20 mouse cellular contexts compared by ENCODE assay signal in the genomic region with DNA sequence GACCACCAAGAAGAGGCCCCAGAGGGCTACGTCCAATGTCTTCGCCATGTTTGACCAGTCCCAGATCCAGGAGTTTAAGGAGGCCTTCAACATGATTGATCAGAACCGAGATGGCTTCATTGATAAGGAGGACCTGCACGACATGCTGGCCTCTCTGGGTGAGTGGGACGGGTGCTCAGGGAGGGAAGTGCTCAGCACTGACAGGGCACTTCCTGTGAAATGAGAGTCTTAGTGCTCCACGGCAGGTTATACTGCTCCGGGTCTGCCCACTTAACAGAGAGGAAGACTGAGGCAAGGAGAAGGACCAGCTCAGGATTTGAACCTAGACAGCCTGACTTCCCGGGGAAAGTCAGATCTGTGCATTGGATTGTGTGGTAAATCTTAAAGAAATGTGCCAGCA. TPM values are rescaled to one million over a fixed set of nuclear protein-coding genes. Genes with fewer than 3 reads are reported as not detected.
A peak's percentile ranks its signal among the peaks of the same experiment; 100 is the strongest.
DNase-seq lines count a peak whose midpoint lies in the region; ATAC-seq and TF ChIP-seq lines count a peak whose summit lies in the region.
"Had no signal": no experiment of that assay in that cellular context is flagged by ENCODE, and none has a peak within 500 bp of the region (broad histone marks: within the 10 kb centered on the region; RNA-seq: fewer than 3 reads in every experiment).

No protein-coding gene starts in this region.

- WGBS in heart, embryonic 10.5 days, result 78% methylated on average over 8 of the region's 8 CpGs
- 72% methylated on average over 8 of the region's 8 CpGs for WGBS in heart, postnatal 0 days
- WGBS in intestine, embryonic 14.5 days, result 73% methylated on average over 8 of the region's 8 CpGs
- 89% methylated on average over 8 of the region's 8 CpGs for WGBS in forebrain, embryonic 15.5 days
- 90% methylated on average over 8 of the region's 8 CpGs for WGBS in hindbrain, embryonic 12.5 days

- no peak overlapping the region for H3ac ChIP-seq in myocyte (ENCODE audit: control insufficient read depth, insufficient read length)

- ATAC-seq in heart, postnatal 0 days (ENCODE audit: insufficient read depth, low read depth), result no peak
- ATAC-seq in intestine, embryonic 14.5 days (replicated peaks; ENCODE audit: low FRiP score, low TSS enrichment, low read depth), result no peak
- ATAC-seq in forebrain, embryonic 15.5 days (replicated peaks), result no peak
- ATAC-seq in hindbrain, embryonic 12.5 days (ENCODE audit: low FRiP score), result no peak
- ATAC-seq: hindbrain, postnatal 0 days had no signal

- peaks cover 85% of the 10 kb centered on the region for H3K4me1 ChIP-seq in heart, embryonic 10.5 days
- H3K4me1 ChIP-seq in heart, postnatal 0 days (ENCODE audit: control insufficient read depth, insufficient read depth), result peaks cover 43% of the 10 kb centered on the region
- peaks cover 24% of the 10 kb centered on the region for H3K4me1 ChIP-seq in intestine, embryonic 14.5 days (replicated peaks; ENCODE audit: control insufficient read depth, insufficient read depth, low read length)
- H3K4me1 ChIP-seq in forebrain, embryonic 15.5 days, result peaks cover 25% of the 10 kb centered on the region
- H3K4me1 ChIP-seq in hindbrain, embryonic 12.5 days, result peaks cover 26% of the 10 kb centered on the region

- TF ChIP-seq CTCF in heart, postnatal 0 days (IDR thresholded peaks at IDR 0.05; ENCODE audit: low read depth), result no peak

- H3K36me3 ChIP-seq in heart, embryonic 10.5 days, result peaks cover 41% of the 10 kb centered on the region
- peaks cover 16% of the 10 kb centered on the region for H3K36me3 ChIP-seq in heart, postnatal 0 days (replicated peaks; ENCODE audit: control insufficient read depth, insufficient read depth, low read length)
- H3K36me3 ChIP-seq in intestine, embryonic 14.5 days (ENCODE audit: control insufficient read depth, insufficient read depth, low read length), result peaks cover 18% of the 10 kb centered on the region; the same call in 1 of the 2 replicates
- H3K36me3 ChIP-seq in myocyte (ENCODE audit: control insufficient read depth, insufficient read depth), result no peaks in the 10 kb centered on the region
- H3K36me3 ChIP-seq in forebrain, embryonic 15.5 days, result no peaks in the 10 kb centered on the region
- H3K36me3 ChIP-seq in hindbrain, embryonic 12.5 days, result no peaks in the 10 kb centered on the region
- H3K36me3 ChIP-seq: embryonic facial prominence, embryonic 15.5 days; midbrain, embryonic 12.5 days; neural tube, embryonic 13.5 days had no signal

- DNase-seq in heart, embryonic 10.5 days (ENCODE audit: low spot score), result peak; percentile 71
- no peak for DNase-seq in heart, postnatal 4 days
- DNase-seq in heart, postnatal 0 days (ENCODE audit: low spot score), result no peak
- DNase-seq in heart, postnatal 25 days (ENCODE audit: low spot score), result no peak
- no peak for DNase-seq in intestine, embryonic 14.5 days (ENCODE audit: low spot score)
- DNase-seq: cerebellum, adult 9-11 months; kidney, adult 9 months; lung, adult 18-20 months; spleen, adult 18-20 months; thymus, postnatal 14 days had no signal

- intact Hi-C loops in heart, postnatal 25 days (cut with DNase I), result no loop called here

- peaks cover 6% of the 10 kb centered on the region for H3K79me2 ChIP-seq in myocyte (ENCODE audit: control insufficient read depth, insufficient read depth)

- TF ChIP-seq POLR2A in myocyte (IDR thresholded peaks at IDR 0.05; ENCODE audit: insufficient read length, low read depth), result no peak

- H3K27ac ChIP-seq in heart, embryonic 10.5 days, result peak overlapping the region; percentile 25; the same call in 1 of the 2 replicates
- no peak overlapping the region for H3K27ac ChIP-seq in heart, postnatal 0 days (ENCODE audit: low read depth)
- H3K27ac ChIP-seq in intestine, embryonic 14.5 days (ENCODE audit: low read depth), result no peak overlapping the region
- H3K27ac ChIP-seq in forebrain, embryonic 15.5 days (replicated peaks), result no peak overlapping the region
- no peak overlapping the region for H3K27ac ChIP-seq in hindbrain, embryonic 12.5 days
- H3K27ac ChIP-seq: embryonic facial prominence, embryonic 15.5 days; hindbrain, postnatal 0 days; macrophage; midbrain, embryonic 12.5 days; neural tube, embryonic 13.5 days had no signal

- no peaks in the 10 kb centered on the region for H3K9me3 ChIP-seq in heart, embryonic 10.5 days
- H3K9me3 ChIP-seq in heart, postnatal 0 days (replicated peaks; ENCODE audit: control insufficient read depth, low read length), result no peaks in the 10 kb centered on the region
- H3K9me3 ChIP-seq in intestine, embryonic 14.5 days (ENCODE audit: control insufficient read depth, low read length), result no peaks in the 10 kb centered on the region
- H3K9me3 ChIP-seq in forebrain, embryonic 15.5 days, result no peaks in the 10 kb centered on the region
- no peaks in the 10 kb centered on the region for H3K9me3 ChIP-seq in hindbrain, embryonic 12.5 days (replicated peaks)
- H3K9me3 ChIP-seq: embryonic facial prominence, embryonic 15.5 days; midbrain, embryonic 12.5 days; neural tube, embryonic 13.5 days had no signal

- H3K4me3 ChIP-seq in heart, embryonic 10.5 days, result peak overlapping the region; percentile 69
- 0 out of 2 replicates have a peak overlapping the region, but pooled peaks have one; percentile 2 for H3K4me3 ChIP-seq in heart, postnatal 0 days (ENCODE audit: low read depth, low read length)
- peak overlapping the region; percentile 21 for H3K4me3 ChIP-seq in intestine, embryonic 14.5 days (ENCODE audit: low read depth, low read length)
- peak overlapping the region; percentile 27 for H3K4me3 ChIP-seq in myocyte
- H3K4me3 ChIP-seq in forebrain, embryonic 15.5 days, result no peak overlapping the region
- no peak overlapping the region for H3K4me3 ChIP-seq in hindbrain, embryonic 12.5 days
- H3K4me3 ChIP-seq: embryonic facial prominence, embryonic 15.5 days; midbrain, embryonic 12.5 days; neural tube, embryonic 13.5 days had no signal

- 0 out of 2 replicates have a peak overlapping the region, but pooled peaks have one; percentile 6 for H3K9ac ChIP-seq in heart, postnatal 0 days (replicated peaks; ENCODE audit: low read depth, low read length)
- peak overlapping the region; percentile 41 for H3K9ac ChIP-seq in intestine, embryonic 14.5 days (ENCODE audit: low read length)
- H3K9ac ChIP-seq in forebrain, embryonic 15.5 days (replicated peaks), result no peak overlapping the region
- H3K9ac ChIP-seq in hindbrain, embryonic 12.5 days, result no peak overlapping the region
- H3K9ac ChIP-seq: embryonic facial prominence, embryonic 15.5 days; midbrain, embryonic 12.5 days; neural tube, embryonic 13.5 days had no signal

- no peak for TF ChIP-seq EP300 in heart, postnatal 0 days (IDR thresholded peaks at IDR 0.05; ENCODE audit: low read depth)

- peak overlapping the region; percentile 60 for H3K4me2 ChIP-seq in heart, postnatal 0 days (ENCODE audit: low read depth, low read length)
- H3K4me2 ChIP-seq in intestine, embryonic 14.5 days (ENCODE audit: low read length), result peak overlapping the region; percentile 46
- peak overlapping the region; percentile 44 for H3K4me2 ChIP-seq in myocyte (ENCODE audit: low read depth)
- no peak overlapping the region for H3K4me2 ChIP-seq in forebrain, embryonic 15.5 days (replicated peaks)
- H3K4me2 ChIP-seq in hindbrain, embryonic 12.5 days (replicated peaks), result no peak overlapping the region
- H3K4me2 ChIP-seq: embryonic facial prominence, embryonic 15.5 days; liver, embryonic 11.5 days; midbrain, embryonic 12.5 days; neural tube, embryonic 13.5 days had no signal

- peaks cover 5% of the 10 kb centered on the region; the same call in 1 of the 2 replicates for H3K27me3 ChIP-seq in heart, embryonic 10.5 days (ENCODE audit: insufficient read depth, poor library complexity, severe bottlenecking)
- H3K27me3 ChIP-seq in heart, postnatal 0 days (ENCODE audit: control insufficient read depth, insufficient read depth, low read length), result no peaks in the 10 kb centered on the region
- H3K27me3 ChIP-seq in intestine, embryonic 14.5 days (replicated peaks; ENCODE audit: control insufficient read depth, insufficient read depth, low read length), result no peaks in the 10 kb centered on the region
- no peaks in the 10 kb centered on the region for H3K27me3 ChIP-seq in myocyte (ENCODE audit: control insufficient read depth, insufficient read depth, insufficient read length)
- H3K27me3 ChIP-seq in forebrain, embryonic 15.5 days, result no peaks in the 10 kb centered on the region
- H3K27me3 ChIP-seq in hindbrain, embryonic 12.5 days, result peaks cover 19% of the 10 kb centered on the region
- H3K27me3 ChIP-seq: embryonic facial prominence, embryonic 15.5 days had no signal

TF ChIP-seq in myocyte, 11 proteins besides CTCF, POLR2A, EP300 and RAD21:
- TF ChIP-seq POLR2AphosphoS2 (IDR thresholded peaks at IDR 0.05; ENCODE audit: insufficient read length, low read depth), result no peak
- TF ChIP-seq TCF3 (IDR thresholded peaks at IDR 0.05; ENCODE audit: insufficient read length, low read depth), result no peak
- TF ChIP-seq MYOG (IDR thresholded peaks at IDR 0.05; ENCODE audit: control insufficient read depth in 1 of 3, insufficient read depth in 1 of 3, insufficient read length in 2 of 3, low read depth in 2 of 3), result no peak
- no peak for TF ChIP-seq SRF (IDR thresholded peaks at IDR 0.05; ENCODE audit: control insufficient read depth, insufficient read length, low read depth)
- no peak for TF ChIP-seq TCF12 (IDR thresholded peaks at IDR 0.05; ENCODE audit: insufficient read depth, poor library complexity, severe bottlenecking)
- TF ChIP-seq CEBPB (IDR thresholded peaks at IDR 0.05; ENCODE audit: insufficient read depth, poor library complexity, severe bottlenecking), result no peak
- TF ChIP-seq REST (IDR thresholded peaks at IDR 0.05; ENCODE audit: insufficient read depth, insufficient read length), result no peak
- TF ChIP-seq USF1 (IDR thresholded peaks at IDR 0.05; ENCODE audit: low read depth), result no peak
- TF ChIP-seq MAX (IDR thresholded peaks at IDR 0.05; ENCODE audit: low read depth), result no peak
- no peak for TF ChIP-seq MYOD1 (IDR thresholded peaks at IDR 0.05; ENCODE audit: control insufficient read depth in 1 of 3, insufficient read length in 2 of 3, low read depth in 2 of 3)
- TF ChIP-seq E2F4 (IDR thresholded peaks at IDR 0.05; ENCODE audit: insufficient read depth), result no peak

RNA-seq across cellular contexts. Expression of a gene that starts 3.4 kb away (rescaled TPM):
- 1,471 and 1,998 TPM in 2 replicates for polyA plus RNA-seq in heart, embryonic 10.5 days (2016; fragmentation: Nextera tagmentation; extraction: Ambion mirVana)
- total RNA-seq in heart, postnatal 4 days (2021), result 1,000 to 10,000 TPM; 1,178 to 1,267 TPM
- 1,299 and 1,431 TPM in 2 replicates for total RNA-seq in heart, postnatal 0 days (2014; rRNA removed; ENCODE audit: low replicate concordance)
- polyA plus RNA-seq in heart, postnatal 0 days (2015; fragmentation: Nextera tagmentation; extraction: Ambion mirVana), result 1,847 and 1,885 TPM in 2 replicates
- 100 to 1,000 TPM; 200 to 205 TPM for total RNA-seq in heart, postnatal 25 days (2021)
- 1,449 and 1,579 TPM in 2 replicates for polyA plus RNA-seq in intestine, embryonic 14.5 days (2014; fragmentation: Nextera tagmentation; extraction: Ambion mirVana)
- polyA plus RNA-seq in myocyte (2012; fragmentation: generic; extraction: Trizol), result 442 TPM
- polyA plus RNA-seq in forebrain, embryonic 15.5 days (2015; fragmentation: Nextera tagmentation; extraction: Ambion mirVana), result 32.2 and 34.2 TPM in 2 replicates
- 122 and 144 TPM in 2 replicates for polyA plus RNA-seq in hindbrain, embryonic 12.5 days (2016; fragmentation: Nextera tagmentation; extraction: Ambion mirVana)
- total RNA-seq: CH12.LX had no signal
- polyA plus RNA-seq: macrophage had no signal

Comparison
In these comparisons a context has a peak if more than half of its experiments do, and no peak if none do; other contexts are left out.
1. H3K4me3 ChIP-seq: peak in heart, embryonic 10.5 days (single experiment), heart, postnatal 0 days (single experiment), intestine, embryonic 14.5 days (single experiment) and myocyte (single experiment); none in forebrain, embryonic 15.5 days (single experiment) and hindbrain, embryonic 12.5 days (single experiment).
2. H3K4me2 ChIP-seq: peak in heart, postnatal 0 days (single experiment), intestine, embryonic 14.5 days (single experiment) and myocyte (single experiment); none in forebrain, embryonic 15.5 days (single experiment) and hindbrain, embryonic 12.5 days (single experiment).
3. H3K9ac ChIP-seq: peak in heart, postnatal 0 days (single experiment) and intestine, embryonic 14.5 days (single experiment); none in forebrain, embryonic 15.5 days (single experiment) and hindbrain, embryonic 12.5 days (single experiment).